Mouse (Mus musculus) kidney, embryonic 14.5 days (tissue): Measurements from ENCODE around the gene Ppil4. TPM values are rescaled to one million over a fixed set of nuclear protein-coding genes. Genes with fewer than 3 reads are reported as not detected.

Experiments used
- ATAC-seq: fragments of 200-750 bp; cut with Nextera tagmentation; 2 replicates; pipeline ENCODE4 v1.8.0; 2017; ENCODE audit warnings: moderate number of reproducible peaks, mild to moderate bottlenecking, moderate TSS enrichment, moderate library complexity; ENCODE audit not compliant: low FRiP score, low TSS enrichment
- H3K27ac ChIP-seq: fragments of 300-500 bp; sonication (generic); 2 replicates; pipeline ENCODE4 v1.5.1; 2014; ENCODE audit warnings: low read depth, mild to moderate bottlenecking, low read length, moderate library complexity, mixed read lengths
- H3K27me3 ChIP-seq: fragments of 300-500 bp; sonication (generic); 2 replicates; pipeline ENCODE4 v1.6.1; 2014; ENCODE audit warnings: mild to moderate bottlenecking, low read length; ENCODE audit not compliant: control insufficient read depth, insufficient read depth
- H3K36me3 ChIP-seq: fragments of 300-500 bp; sonication (generic); 2 replicates; pipeline ENCODE4 v1.6.1; 2014; ENCODE audit warnings: low read length, mixed read lengths; ENCODE audit not compliant: control insufficient read depth, insufficient read depth
- H3K4me1 ChIP-seq: fragments of 300-500 bp; sonication (generic); 2 replicates; pipeline ENCODE4 v1.6.1; 2014; ENCODE audit warnings: low read length, mixed read lengths; ENCODE audit not compliant: control insufficient read depth, insufficient read depth
- H3K4me2 ChIP-seq: fragments of 300-500 bp; sonication (generic); replicated peaks from 2 replicates; pipeline ENCODE4 v1.6.1; 2014; ENCODE audit warnings: low read depth, mild to moderate bottlenecking, low read length
- H3K4me3 ChIP-seq: fragments of 300-500 bp; sonication (generic); 2 replicates; pipeline ENCODE4 v1.5.1; 2014; ENCODE audit warnings: mild to moderate bottlenecking, low read length
- H3K9ac ChIP-seq: fragments of 300-500 bp; sonication (generic); 2 replicates; pipeline ENCODE4 v1.6.1; 2014; ENCODE audit warnings: low read depth, mild to moderate bottlenecking, low read length, moderate library complexity
- H3K9me3 ChIP-seq: fragments of 300-500 bp; sonication (generic); 2 replicates; pipeline ENCODE4 v1.6.1; 2016; ENCODE audit warnings: low read length; ENCODE audit not compliant: control insufficient read depth
- WGBS: fragments of 180-500 bp; shearing (Covaris S2); extraction: QIAGEN DNeasy Blood & Tissue Kit; methylation state at CpG from one replicate; pipeline ENCODE4 v1.1.7; 2014; 5-methylcytosine and 5-hydroxymethylcytosine counted together
- polyA plus RNA-seq: library from polyadenylated mRNA; unstranded; fragments of >200 nt; fragmentation: Nextera tagmentation; extraction: Ambion mirVana; gene quantifications from 2 replicates; pipeline ENCODE4 v1.2.1, GENCODE M21; 2014

Gene Ppil4
- polyA plus RNA-seq, 1 experiment from 2014 or later, result 40.8 TPM

DNA sequence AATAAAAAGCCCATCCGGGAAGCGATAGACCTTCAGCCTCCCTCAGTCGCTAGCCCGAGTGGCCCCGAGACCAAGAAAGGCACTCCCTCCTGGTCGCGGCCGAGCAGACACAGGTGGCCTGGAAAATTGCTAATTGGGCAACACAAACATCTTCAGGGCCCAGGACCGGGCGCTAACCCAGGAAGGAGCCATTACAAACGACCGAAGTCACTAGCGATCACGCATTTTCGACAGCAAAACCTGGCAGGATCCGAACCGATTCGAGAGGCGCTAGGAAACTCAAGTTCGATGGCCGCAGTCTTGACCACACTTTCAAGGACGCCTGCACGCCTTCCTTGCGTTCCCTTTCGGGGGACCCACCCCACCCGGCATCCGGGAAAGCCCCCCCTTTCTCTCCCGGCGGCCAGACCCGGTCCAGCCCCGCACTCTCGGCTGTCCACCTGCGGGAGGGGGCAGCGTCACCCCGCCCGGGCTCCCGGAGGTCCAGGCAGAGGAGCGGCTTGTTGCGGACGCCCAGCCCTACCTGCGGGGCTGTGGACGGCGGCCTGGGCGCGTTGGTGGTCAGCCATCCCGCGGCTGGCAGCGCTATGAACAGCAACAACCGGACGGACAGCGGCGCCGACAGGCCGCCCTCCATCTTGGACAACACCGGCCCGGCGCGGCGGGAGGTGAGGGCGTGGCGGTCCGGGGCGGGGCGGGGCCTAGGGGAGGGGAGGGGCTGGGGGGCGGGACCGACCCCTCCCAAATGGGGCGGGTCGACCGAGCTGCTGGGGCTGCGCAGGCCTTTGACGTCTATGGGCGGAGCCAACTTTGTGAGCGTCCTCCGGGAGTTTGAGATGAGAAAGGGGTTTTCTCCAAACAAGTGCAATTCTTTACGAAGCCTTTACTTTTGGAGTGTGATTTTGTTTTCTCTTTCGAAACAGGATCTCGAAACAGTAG, 12.2 kb upstream of the Ppil4 start:
- H3K27ac ChIP-seq, result peak overlapping the region; percentile 57; the same call in 1 of the 2 replicates

GRCm38 (mm10) chr10:7781214-7781613, 11.5 kb upstream of the Ppil4 start:
- Histone ChIP-seq H3K4me3 (peak overlapping the region; percentile 81), H3K4me1 (peaks cover 3% of the 10 kb centered on the region; the same call in 1 of the 2 replicates), H3K4me2 (peak overlapping the region; percentile 51), H3K27ac (no peak overlapping the region), H3K9ac (peak overlapping the region; percentile 23; the same call in 1 of the 2 replicates), H3K36me3 (peaks cover 12% of the 10 kb centered on the region; the same call in 1 of the 2 replicates), H3K9me3 (no peaks in the 10 kb centered on the region), H3K27me3 (no peaks in the 10 kb centered on the region)
- 58% methylated on average over 3 of the region's 3 CpGs for WGBS
- peak; percentile 11; the same call in 1 of the 2 replicates for ATAC-seq

More for the DNA sequence above, 12.2 kb upstream of the Ppil4 start:
- Histone ChIP-seq H3K4me1 (peaks cover 3% of the 10 kb centered on the region; the same call in 1 of the 2 replicates), H3K9me3 (no peaks in the 10 kb centered on the region), H3K9ac (peak overlapping the region; percentile 73), H3K4me2 (peak overlapping the region; percentile 82), H3K36me3 (peaks cover 12% of the 10 kb centered on the region; the same call in 1 of the 2 replicates), H3K4me3 (peak overlapping the region; percentile 81), H3K27me3 (no peaks in the 10 kb centered on the region)
- WGBS, result under 1% methylated on average over 59 of the region's 77 CpGs
- peak; percentile 96 for ATAC-seq

DNA sequence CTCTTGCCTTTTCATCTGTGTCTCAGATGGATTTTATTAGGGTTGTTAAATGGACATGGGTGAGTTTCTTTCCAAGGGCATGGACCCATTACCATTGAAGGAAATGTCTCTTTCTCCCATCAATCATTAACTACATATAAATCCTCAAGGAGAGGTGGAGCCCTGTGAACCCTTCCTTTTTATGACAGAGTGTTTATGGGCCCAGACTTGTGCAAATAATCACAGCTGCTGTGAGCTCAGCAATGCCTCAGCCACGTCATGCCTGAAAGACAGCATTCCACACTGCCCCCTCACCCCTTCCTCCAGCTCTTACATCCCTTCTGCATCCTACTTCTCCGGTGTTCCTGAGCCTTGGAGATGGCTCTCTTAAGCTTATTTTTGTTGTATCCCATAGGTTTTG, 5.4 kb upstream of the Ppil4 start:
- no peak overlapping the region for H3K9ac ChIP-seq
- 46% methylated on average over 2 of the region's 2 CpGs for WGBS
- H3K4me2 ChIP-seq, result no peak overlapping the region
- H3K27ac ChIP-seq, result no peak overlapping the region
- H3K4me3 ChIP-seq, result no peak overlapping the region
- no peak for ATAC-seq
- H3K36me3 ChIP-seq, result peaks cover 12% of the 10 kb centered on the region; the same call in 1 of the 2 replicates
- H3K4me1 ChIP-seq, result 0 out of 2 replicates have a peak, but pooled peaks cover 4% of the 10 kb centered on the region
- no peaks in the 10 kb centered on the region for H3K9me3 ChIP-seq
- H3K27me3 ChIP-seq, result no peaks in the 10 kb centered on the region

- H3K27me3 ChIP-seq, result no peaks in the 10 kb centered on the region
- peak overlapping the region; percentile 44 for H3K4me2 ChIP-seq
- H3K9me3 ChIP-seq, result no peaks in the 10 kb centered on the region
- H3K36me3 ChIP-seq, result peaks cover 24% of the 10 kb centered on the region; the same call in 1 of the 2 replicates
- 0 out of 2 replicates have a peak, but pooled peaks have one; percentile 14 for ATAC-seq
- H3K9ac ChIP-seq, result peak overlapping the region; percentile 83
- H3K4me3 ChIP-seq, result peak overlapping the region; percentile 85
- H3K27ac ChIP-seq, result no peak overlapping the region
- H3K4me1 ChIP-seq, result peaks cover 12% of the 10 kb centered on the region; the same call in 1 of the 2 replicates
- WGBS, result 1% methylated on average over 10 of the region's 10 CpGs
Observed at GRCm38 (mm10) chr10:7792254-7792750, 389 bp upstream of the Ppil4 start.

DNA sequence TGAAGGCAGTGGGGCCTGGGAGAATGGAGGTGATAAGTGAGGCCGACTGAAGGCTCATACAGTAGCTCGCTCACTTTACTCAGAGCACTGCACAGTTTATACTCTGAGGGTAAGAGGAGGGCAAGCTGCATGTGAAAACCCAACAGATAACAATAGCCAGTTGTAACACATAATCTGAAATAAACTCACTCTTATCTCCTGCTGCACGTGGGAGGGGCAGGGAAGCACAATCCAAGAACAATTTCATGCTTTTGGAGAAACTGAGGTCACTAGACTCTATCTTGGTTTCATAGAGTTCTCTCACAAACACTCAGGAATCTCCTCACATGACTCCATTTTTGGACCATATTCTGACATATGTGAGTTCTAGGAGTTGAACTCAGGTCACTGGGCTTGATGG, 8.6 kb downstream of the Ppil4 start:
- no peaks in the 10 kb centered on the region for H3K27me3 ChIP-seq
- peaks cover 85% of the 10 kb centered on the region for H3K36me3 ChIP-seq
- H3K9ac ChIP-seq, result no peak overlapping the region
- ATAC-seq, result no peak
- WGBS, result 90% methylated on average over 3 of the region's 3 CpGs
- no peaks in the 10 kb centered on the region for H3K9me3 ChIP-seq
- no peaks in the 10 kb centered on the region for H3K4me1 ChIP-seq
- H3K4me3 ChIP-seq, result no peak overlapping the region
- H3K4me2 ChIP-seq, result no peak overlapping the region
- no peak overlapping the region for H3K27ac ChIP-seq

GRCm38 (mm10) chr10:7802519-7803140, 9.9 kb downstream of the Ppil4 start:
- H3K9ac ChIP-seq, result no peak overlapping the region
- H3K9me3 ChIP-seq, result no peaks in the 10 kb centered on the region
- no peak for ATAC-seq
- no peaks in the 10 kb centered on the region for H3K4me1 ChIP-seq
- 90% methylated on average over 2 of the region's 2 CpGs for WGBS
- H3K27ac ChIP-seq, result no peak overlapping the region
- H3K4me2 ChIP-seq, result no peak overlapping the region
- H3K36me3 ChIP-seq, result peaks cover 78% of the 10 kb centered on the region
- H3K27me3 ChIP-seq, result no peaks in the 10 kb centered on the region
- H3K4me3 ChIP-seq, result no peak overlapping the region

- H3K4me3 ChIP-seq, result no peak overlapping the region
- no peak overlapping the region for H3K4me2 ChIP-seq
- H3K27me3 ChIP-seq, result no peaks in the 10 kb centered on the region
- H3K27ac ChIP-seq, result no peak overlapping the region
- no peaks in the 10 kb centered on the region for H3K9me3 ChIP-seq
- H3K9ac ChIP-seq, result no peak overlapping the region
- 54% methylated on average over 2 of the region's 2 CpGs for WGBS
- peaks cover 56% of the 10 kb centered on the region for H3K36me3 ChIP-seq
- ATAC-seq, result peak; percentile 46
- H3K4me1 ChIP-seq, result no peaks in the 10 kb centered on the region
Observed at GRCm38 (mm10) chr10:7809937-7810336, 17.2 kb downstream of the Ppil4 start.

DNA sequence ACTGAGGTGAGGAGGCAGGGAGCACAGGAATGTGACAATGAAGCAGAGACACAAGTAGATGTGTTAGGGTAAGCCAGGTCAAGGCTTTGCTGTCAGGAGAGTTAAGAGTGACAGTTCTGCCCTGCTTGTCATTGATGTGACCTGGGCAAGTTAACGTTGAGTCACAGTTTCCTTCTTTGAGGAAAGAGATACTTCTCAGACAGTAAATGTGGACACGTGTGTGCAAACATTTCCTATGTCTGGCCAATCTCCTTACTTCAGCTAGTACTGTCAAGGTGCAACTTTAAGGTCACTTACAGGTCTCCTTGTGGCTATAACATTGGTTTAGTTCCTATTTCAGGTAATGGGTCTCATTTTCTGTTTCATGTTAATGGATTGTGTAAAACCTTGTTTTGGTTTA, 23.8 kb downstream of the Ppil4 start:
- no peaks in the 10 kb centered on the region for H3K27me3 ChIP-seq
- H3K9me3 ChIP-seq, result no peaks in the 10 kb centered on the region
- H3K4me2 ChIP-seq, result no peak overlapping the region
- no peak overlapping the region for H3K4me3 ChIP-seq
- ATAC-seq, result no peak
- H3K36me3 ChIP-seq, result peaks cover 46% of the 10 kb centered on the region
- no peak overlapping the region for H3K9ac ChIP-seq
- H3K4me1 ChIP-seq, result no peaks in the 10 kb centered on the region
- 82% methylated on average over 2 of the region's 2 CpGs for WGBS
- H3K27ac ChIP-seq, result no peak overlapping the region
